Mouse (Mus musculus): ENCODE data around the gene Gm11077.

Gm11077 gene

DNA sequence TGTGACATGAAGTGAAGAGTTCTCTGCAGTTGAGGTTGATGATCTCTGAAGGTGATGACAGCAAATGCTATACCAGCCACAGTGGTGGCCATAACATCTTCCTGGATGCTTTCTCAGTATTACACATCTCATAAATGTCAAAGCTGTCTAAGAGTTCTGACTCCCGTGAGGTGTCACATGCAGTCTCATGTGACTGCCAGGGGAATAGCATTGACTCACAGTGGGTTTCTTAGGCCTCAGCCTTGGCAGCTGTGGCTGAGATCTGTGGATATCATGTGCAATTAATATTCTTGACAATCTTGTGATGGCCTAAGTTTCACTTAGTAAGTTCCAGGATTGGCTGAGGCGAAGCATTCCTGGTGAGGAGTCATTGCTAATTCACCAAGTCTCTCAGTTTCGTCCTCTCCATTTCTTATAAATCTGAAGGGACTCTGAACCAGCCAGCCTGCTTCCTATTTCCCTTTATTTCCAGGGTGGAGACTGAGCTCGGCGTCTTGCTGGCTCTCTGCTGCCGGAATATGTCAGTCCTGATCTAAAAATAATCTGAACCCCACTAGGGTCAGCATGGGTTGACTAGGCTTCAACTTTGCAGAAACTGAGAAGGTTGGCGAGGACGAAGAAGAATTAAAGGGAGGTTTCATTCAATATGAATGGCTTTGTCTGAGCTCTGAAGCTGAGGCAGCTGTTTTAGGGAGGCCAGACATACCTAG lies 21.4 kb downstream of the Gm11077 start:
- no peak for DNase-seq

DNA sequence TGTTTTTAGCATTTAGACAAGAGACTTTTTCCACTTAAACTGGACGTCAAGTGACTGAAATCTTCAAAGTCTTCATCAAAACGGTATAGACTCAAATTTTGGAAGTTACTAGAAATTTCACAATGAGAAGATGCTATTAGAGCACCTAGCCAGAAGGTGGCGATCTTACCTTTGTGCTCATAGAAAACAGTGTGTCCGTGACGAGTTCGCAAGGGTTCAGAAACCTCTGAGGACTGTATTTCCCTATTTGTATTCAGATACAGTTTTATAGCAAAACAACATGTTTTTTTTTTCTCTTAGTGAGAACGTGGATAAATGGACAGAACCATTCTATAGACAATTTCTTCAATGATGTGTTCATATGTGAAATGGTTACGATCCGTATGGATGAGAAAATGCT lies 37.3 kb downstream of the Gm11077 start:
- DNase-seq, result peak in 1 of 2 experiments; percentile 21

DNA sequence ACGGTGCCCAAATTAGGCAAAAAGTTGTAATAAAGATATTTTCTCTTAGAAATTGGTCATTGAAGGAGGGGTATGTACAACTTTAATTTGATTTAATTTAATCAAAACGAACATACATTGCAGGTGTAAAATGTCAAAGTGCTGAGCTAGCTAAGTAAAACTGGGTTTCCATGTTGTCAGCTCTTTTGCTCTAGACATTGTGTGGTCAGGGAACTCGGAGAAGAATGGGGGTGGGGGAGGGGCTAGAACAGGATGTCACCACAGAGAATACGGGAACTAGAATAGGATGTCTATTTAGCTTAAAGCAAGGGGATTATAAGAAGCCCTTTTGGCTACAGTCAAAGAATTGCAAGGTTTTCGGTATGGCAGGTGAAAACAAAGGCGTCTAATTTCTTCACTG lies 38.2 kb downstream of the Gm11077 start:
- no peak for DNase-seq

DNA sequence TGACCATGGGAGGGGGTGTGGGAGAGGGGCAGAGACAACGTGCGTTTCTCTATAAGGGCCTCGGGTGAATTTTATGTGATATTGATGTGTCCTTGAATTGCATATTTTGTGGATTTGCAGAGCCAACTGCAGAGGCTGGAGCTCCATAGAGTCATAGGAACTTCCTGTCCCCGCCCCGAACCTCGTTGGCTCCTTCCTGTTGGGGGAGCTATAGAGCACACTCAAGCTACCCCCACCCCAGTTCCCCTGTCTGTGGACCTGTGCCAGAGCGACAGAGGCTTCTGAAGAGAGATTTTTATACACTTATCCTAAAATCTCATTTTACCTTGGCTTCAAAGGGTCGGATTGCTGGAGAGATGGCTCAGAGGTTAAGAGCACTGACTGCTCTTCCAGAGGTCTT lies 39.1 kb downstream of the Gm11077 start:
- DNase-seq, result no peak

DNA sequence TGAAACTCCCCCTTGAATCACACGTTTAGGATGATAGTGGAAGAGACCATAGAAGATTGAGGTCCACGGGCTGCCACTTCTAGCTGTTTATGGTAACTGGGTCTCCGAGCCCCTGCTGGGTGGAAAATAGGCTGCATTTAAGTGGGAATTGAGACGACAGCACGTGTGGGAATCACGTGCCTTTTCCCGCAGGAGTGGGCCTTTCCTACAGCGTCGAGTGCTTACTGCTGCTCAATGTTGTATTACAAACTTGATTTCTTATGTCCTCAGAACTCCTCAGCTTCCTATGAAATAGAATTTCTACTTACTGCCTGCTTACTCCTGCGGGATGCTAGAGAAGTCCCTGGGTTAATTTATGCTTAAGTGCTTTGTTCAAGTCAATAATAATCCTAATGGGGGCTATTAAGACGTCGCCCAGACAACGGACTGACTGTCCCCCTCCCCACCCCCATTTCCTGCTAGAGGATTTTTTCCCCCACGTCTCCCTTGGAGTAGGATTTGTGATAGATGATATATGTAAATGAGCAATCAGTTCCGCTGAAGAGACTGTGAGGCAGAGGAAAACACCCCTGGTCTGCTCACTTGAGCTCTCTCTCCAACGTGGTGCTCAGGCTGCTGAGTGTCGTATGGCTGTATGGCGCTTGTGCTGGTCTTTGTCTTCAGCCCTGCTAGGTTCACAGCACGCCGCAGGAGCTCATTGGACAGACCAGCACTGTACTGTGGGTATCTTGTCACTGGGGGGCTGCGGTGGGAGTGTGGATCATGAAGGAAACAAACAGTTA lies 40.0 kb downstream of the Gm11077 start:
- DNase-seq, result no peak

DNA sequence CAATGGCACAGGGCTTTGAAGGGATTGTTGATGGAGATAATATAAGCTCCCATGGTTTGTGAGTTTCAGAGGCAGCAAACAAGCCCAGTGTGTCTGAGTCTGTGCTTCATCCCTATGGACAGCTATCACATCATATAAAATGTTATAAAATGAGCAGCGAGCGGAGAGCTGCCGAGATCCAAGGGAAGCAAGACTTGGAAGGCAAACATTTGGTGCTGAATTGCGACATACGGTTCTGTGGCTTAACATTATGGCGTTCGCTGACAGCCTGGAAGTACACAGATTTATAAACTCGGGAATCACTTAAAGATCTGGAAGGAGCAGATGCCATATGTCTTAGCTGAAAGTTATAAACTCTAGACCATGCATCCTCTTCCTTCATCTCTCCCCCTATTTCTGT lies 47.2 kb downstream of the Gm11077 start:
- no peak for DNase-seq

DNA sequence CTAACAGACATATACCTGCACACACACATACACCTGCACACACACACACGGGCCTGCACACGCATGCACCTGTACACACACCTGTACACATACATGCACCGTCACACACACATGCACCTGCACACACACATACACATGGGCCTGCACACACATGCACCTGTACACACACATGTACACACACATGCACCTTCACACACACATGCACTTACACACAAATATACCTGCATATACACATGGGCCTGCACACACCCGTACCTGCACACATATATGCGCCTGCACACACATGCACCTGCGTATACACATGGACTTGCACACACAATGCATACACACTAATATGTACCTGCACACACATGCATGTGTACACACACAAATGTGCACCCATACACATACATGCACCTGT lies 53.4 kb downstream of the Gm11077 start:
- no peak for DNase-seq

DNA sequence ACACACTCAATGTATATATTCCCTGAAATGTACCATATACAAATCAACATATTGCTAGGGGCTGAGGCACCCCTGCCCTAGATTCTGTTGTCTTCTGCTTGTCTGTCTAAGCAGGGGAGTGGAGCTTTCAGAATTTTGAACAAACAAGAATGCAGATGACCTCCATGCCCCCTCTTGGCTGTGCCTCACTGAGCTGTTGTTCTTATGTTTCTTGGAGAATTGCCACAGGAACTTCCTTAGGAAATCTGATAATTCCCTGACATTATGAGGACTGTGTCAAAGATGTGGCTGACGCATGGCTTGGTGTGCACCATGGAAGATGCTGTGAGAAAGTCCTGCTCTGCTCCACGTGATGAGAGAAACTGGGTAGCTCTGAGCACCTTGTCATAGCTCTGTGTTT lies 57.0 kb downstream of the Gm11077 start:
- DNase-seq, result peak; percentile 5 to 31

DNA sequence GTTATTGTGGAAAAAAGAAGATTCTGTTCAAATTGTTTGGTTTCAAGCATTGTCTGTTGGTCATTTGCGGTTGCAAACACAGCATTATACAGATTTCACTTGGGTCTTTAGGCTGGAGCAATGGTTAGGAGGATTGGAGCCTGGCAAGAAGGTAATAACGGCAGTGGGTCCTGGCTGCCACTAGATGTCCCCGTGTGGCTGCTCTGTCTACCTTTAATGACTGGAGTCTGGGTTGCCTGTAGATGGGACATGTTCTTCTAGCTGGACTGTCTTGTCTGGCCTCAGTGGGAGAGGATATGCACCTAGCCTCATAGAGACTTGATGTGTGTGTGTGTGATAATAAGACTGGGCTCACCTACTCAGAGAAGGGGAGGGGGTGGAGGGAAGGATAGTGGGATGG lies 60.8 kb downstream of the Gm11077 start:
- no peak for DNase-seq

DNA sequence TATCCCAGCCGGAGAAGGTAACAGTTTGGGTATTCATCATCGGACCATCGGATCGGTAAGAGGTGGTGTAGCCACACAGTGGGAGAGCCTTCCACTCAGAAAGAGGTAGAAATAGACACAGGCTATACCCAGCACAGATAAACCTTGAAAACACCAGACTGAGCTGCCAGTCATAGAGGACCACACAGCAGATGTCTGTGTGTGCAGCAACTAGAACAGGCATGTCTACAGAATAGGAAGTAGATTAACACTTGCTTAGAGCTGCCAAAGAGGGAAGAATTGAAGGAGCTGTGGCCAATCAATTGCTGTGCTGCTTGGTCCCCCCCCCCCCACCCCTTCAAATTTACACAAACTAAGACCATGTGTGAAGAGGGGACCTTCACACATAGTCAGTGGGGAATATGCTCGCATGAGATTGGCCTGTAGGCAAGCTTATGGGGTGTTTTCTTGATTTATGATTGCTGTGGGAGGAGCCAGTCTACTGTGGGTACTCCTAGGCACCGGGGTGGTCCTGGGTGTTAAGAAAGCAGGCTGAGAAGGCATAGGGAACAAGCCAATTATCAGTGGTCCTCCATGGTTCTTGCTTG lies 64.7 kb downstream of the Gm11077 start:
- no peak for DNase-seq

DNA sequence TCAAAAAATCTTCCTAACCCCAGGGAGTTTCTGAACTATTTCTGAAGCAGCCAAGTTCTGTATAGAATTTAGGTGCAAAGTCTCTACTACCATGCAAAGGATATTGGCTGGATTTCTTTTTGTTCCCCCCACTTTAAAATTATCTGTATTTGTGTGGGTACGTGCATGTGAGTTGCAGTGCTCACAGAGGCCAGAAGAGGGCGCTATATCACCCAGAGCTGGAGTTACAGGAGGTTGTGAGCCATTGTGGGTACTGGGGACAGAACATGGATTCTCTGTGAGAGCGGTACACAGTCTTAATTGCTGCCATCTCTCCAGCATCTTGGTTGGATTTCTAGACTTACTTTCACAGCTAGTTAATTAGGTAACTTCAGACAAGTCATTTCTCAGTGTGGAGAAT lies 69.8 kb downstream of the Gm11077 start:
- no peak for DNase-seq

DNA sequence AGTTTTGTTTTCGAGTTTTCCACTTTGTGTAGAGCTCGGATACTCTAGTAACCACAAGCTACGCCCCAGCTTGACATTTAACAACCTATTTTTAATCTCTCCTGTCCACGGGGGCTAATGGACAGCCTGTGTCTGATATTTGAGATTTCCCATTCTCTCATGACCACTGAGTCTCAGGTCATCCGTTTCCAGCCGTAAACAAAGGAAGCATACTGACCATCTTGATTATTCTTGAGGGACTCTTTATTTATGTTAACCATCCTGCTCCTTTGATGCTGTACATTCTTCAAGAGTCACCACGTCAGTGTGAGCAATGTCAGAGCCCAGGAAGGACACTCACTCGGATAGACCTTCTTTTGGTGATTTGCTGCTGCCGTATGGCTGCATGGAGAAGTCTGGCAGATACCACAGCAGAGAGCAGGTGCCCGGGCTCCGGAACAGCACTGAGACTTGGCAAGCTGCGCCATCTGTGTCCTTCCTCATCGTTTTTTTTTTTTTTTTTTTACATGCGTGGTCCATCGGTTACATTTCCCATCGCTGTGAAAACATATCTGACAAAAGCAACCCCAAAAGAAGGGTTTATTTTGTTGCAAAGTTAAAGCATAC lies 70.5 kb downstream of the Gm11077 start:
- DNase-seq, result peak in 1 of 2 experiments; percentile 33

DNA sequence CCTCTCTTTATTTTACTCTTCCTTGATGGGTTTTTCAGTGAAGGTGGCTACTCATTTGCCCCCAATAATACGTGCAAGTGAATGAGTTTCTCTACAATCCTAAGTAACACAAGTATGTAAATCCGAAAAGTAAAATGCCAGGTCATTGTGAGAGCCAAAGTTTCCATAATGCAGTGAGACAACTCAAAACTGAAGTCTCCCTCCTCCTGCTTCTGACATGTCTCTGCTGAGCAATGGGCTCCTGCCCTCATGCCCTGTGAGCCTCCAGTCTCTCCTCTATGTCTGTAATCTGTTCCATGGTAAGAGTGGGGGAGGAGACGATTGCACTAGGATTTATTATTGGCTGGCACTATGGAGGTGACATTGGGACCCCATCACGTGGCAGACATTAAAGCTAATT lies 71.5 kb downstream of the Gm11077 start:
- DNase-seq, result no peak

Data from lung, adult 18-20 months (tissue).